Mouse (Mus musculus): ENCODE measurements around the gene Unc13b. TPM values are rescaled to one million over a fixed set of nuclear protein-coding genes. Genes with fewer than 3 reads are reported as not detected.
"Not testable (repeated sequence)": the region's sequence is repeated elsewhere in the genome, so short reads cannot be mapped to it uniquely, and the experiment has no call there.

Unc13b gene
- total and polyA plus RNA-seq, 2 experiments from 2014 or later: 6.2 to 54.7 TPM

GRCm38 (mm10) chr4:43091183-43091582 is 32.4 kb downstream of the Unc13b start:
- Histone ChIP-seq H3K4me3 (ENCODE audit: low read depth, low read length) (no peak overlapping the region), H3K9me3 (ENCODE audit: low read length) (no peaks in the 10 kb centered on the region), H3K4me2 (ENCODE audit: low read depth) (no peak overlapping the region), H3K27ac (ENCODE audit: low read depth, low read length) (no peak overlapping the region), H3K4me1 (ENCODE audit: insufficient read depth) (no peaks in the 10 kb centered on the region), H3K27me3 (ENCODE audit: insufficient read depth, low read length) (no peaks in the 10 kb centered on the region), H3K36me3 (ENCODE audit: insufficient read depth) (peaks cover 11% of the 10 kb centered on the region; the same call in 1 of the 2 replicates), H3K9ac (no peak overlapping the region)
- TF ChIP-seq CTCF (IDR thresholded peaks at IDR 0.05; ENCODE audit: low read depth): no peak
- DNase-seq (no peak), ATAC-seq (no peak)
- 87% methylated on average over 4 of the region's 4 CpGs for WGBS

GRCm38 (mm10) chr4:43113491-43113890 is 54.7 kb downstream of the Unc13b start:
- DNase-seq: no peak
- TF ChIP-seq CTCF (IDR thresholded peaks at IDR 0.05; ENCODE audit: low read depth): no peak
- H3K4me3 ChIP-seq (ENCODE audit: low read depth, low read length): no peak overlapping the region
- no peaks in the 10 kb centered on the region for H3K36me3 ChIP-seq (ENCODE audit: insufficient read depth)
- no peak for ATAC-seq
- H3K9me3 ChIP-seq (ENCODE audit: low read length): no peaks in the 10 kb centered on the region
- no peak overlapping the region for H3K4me2 ChIP-seq (ENCODE audit: low read depth)
- H3K27ac ChIP-seq (ENCODE audit: low read depth, low read length): no peak overlapping the region
- H3K4me1 ChIP-seq (ENCODE audit: insufficient read depth): no peaks in the 10 kb centered on the region
- no peak overlapping the region for H3K9ac ChIP-seq
- no peaks in the 10 kb centered on the region for H3K27me3 ChIP-seq (ENCODE audit: insufficient read depth, low read length)

GRCm38 (mm10) chr4:43114512-43114911 is 55.8 kb downstream of the Unc13b start:
- H3K9ac ChIP-seq: no peak overlapping the region
- H3K27ac ChIP-seq (ENCODE audit: low read depth, low read length): no peak overlapping the region
- no peaks in the 10 kb centered on the region for H3K9me3 ChIP-seq (ENCODE audit: low read length)
- DNase-seq: no peak
- no peak for ATAC-seq
- no peaks in the 10 kb centered on the region for H3K4me1 ChIP-seq (ENCODE audit: insufficient read depth)
- WGBS: 84% methylated on average over 2 of the region's 2 CpGs
- no peak for TF ChIP-seq CTCF (IDR thresholded peaks at IDR 0.05; ENCODE audit: low read depth)
- no peak overlapping the region for H3K4me3 ChIP-seq (ENCODE audit: low read depth, low read length)
- H3K36me3 ChIP-seq (ENCODE audit: insufficient read depth): no peaks in the 10 kb centered on the region
- no peaks in the 10 kb centered on the region for H3K27me3 ChIP-seq (ENCODE audit: insufficient read depth, low read length)
- no peak overlapping the region for H3K4me2 ChIP-seq (ENCODE audit: low read depth)

GRCm38 (mm10) chr4:43114946-43115345 is 56.2 kb downstream of the Unc13b start:
- peak; percentile 83 for TF ChIP-seq CTCF (IDR thresholded peaks at IDR 0.05; ENCODE audit: low read depth)
- Histone ChIP-seq H3K27ac (ENCODE audit: low read depth, low read length) (no peak overlapping the region), H3K27me3 (ENCODE audit: insufficient read depth, low read length) (no peaks in the 10 kb centered on the region), H3K9ac (no peak overlapping the region), H3K4me3 (ENCODE audit: low read depth, low read length) (no peak overlapping the region), H3K36me3 (ENCODE audit: insufficient read depth) (no peaks in the 10 kb centered on the region), H3K4me1 (ENCODE audit: insufficient read depth) (no peaks in the 10 kb centered on the region), H3K9me3 (ENCODE audit: low read length) (no peaks in the 10 kb centered on the region), H3K4me2 (ENCODE audit: low read depth) (no peak overlapping the region)
- ATAC-seq: peak; percentile 47; the same call in 1 of the 2 replicates
- peak; percentile 84 for DNase-seq
- WGBS: 9% methylated on average over 2 of the region's 2 CpGs

- H3K4me2 ChIP-seq (ENCODE audit: low read depth): no peak overlapping the region
- no peak for ATAC-seq
- H3K27me3 ChIP-seq (ENCODE audit: insufficient read depth, low read length): no peaks in the 10 kb centered on the region
- no peaks in the 10 kb centered on the region for H3K9me3 ChIP-seq (ENCODE audit: low read length)
- no peak overlapping the region for H3K9ac ChIP-seq
- no peak for DNase-seq
- no peak overlapping the region for H3K4me3 ChIP-seq (ENCODE audit: low read depth, low read length)
- 91% methylated on average over 2 of the region's 2 CpGs for WGBS
- H3K4me1 ChIP-seq (ENCODE audit: insufficient read depth): no peaks in the 10 kb centered on the region
- TF ChIP-seq CTCF (IDR thresholded peaks at IDR 0.05; ENCODE audit: low read depth): no peak
- H3K36me3 ChIP-seq (ENCODE audit: insufficient read depth): no peaks in the 10 kb centered on the region
- no peak overlapping the region for H3K27ac ChIP-seq (ENCODE audit: low read depth, low read length)
These were observed 57.5 kb downstream of the Unc13b start for GRCm38 (mm10) chr4:43116249-43116648.

- no peaks in the 10 kb centered on the region for H3K4me1 ChIP-seq (ENCODE audit: insufficient read depth)
- no peak for ATAC-seq
- H3K4me2 ChIP-seq (ENCODE audit: low read depth): no peak overlapping the region
- H3K27ac ChIP-seq (ENCODE audit: low read depth, low read length): no peak overlapping the region
- no peaks in the 10 kb centered on the region for H3K27me3 ChIP-seq (ENCODE audit: insufficient read depth, low read length)
- H3K9ac ChIP-seq: no peak overlapping the region
- no peak overlapping the region for H3K4me3 ChIP-seq (ENCODE audit: low read depth, low read length)
- 83% methylated on average over 3 of the region's 3 CpGs for WGBS
- TF ChIP-seq CTCF (IDR thresholded peaks at IDR 0.05; ENCODE audit: low read depth): no peak
- no peaks in the 10 kb centered on the region for H3K9me3 ChIP-seq (ENCODE audit: low read length)
- DNase-seq: no peak
- H3K36me3 ChIP-seq (ENCODE audit: insufficient read depth): no peaks in the 10 kb centered on the region
These were observed 71.0 kb downstream of the Unc13b start for GRCm38 (mm10) chr4:43129750-43130149.

- no peak overlapping the region for H3K27ac ChIP-seq (ENCODE audit: low read depth, low read length)
- no peak for ATAC-seq
- TF ChIP-seq CTCF (IDR thresholded peaks at IDR 0.05; ENCODE audit: low read depth): no peak
- H3K27me3 ChIP-seq (ENCODE audit: insufficient read depth, low read length): no peaks in the 10 kb centered on the region
- 71% methylated on average over 1 of the region's 1 CpGs for WGBS
- H3K4me1 ChIP-seq (ENCODE audit: insufficient read depth): no peaks in the 10 kb centered on the region
- no peaks in the 10 kb centered on the region for H3K36me3 ChIP-seq (ENCODE audit: insufficient read depth)
- DNase-seq: no peak
- no peak overlapping the region for H3K4me3 ChIP-seq (ENCODE audit: low read depth, low read length)
- H3K4me2 ChIP-seq (ENCODE audit: low read depth): no peak overlapping the region
- no peaks in the 10 kb centered on the region for H3K9me3 ChIP-seq (ENCODE audit: low read length)
- H3K9ac ChIP-seq: no peak overlapping the region
These were observed 83.9 kb downstream of the Unc13b start for GRCm38 (mm10) chr4:43142610-43143009.

- H3K9ac ChIP-seq; H3K27ac ChIP-seq (ENCODE audit: low read depth, low read length); H3K27me3 ChIP-seq (ENCODE audit: insufficient read depth, low read length); H3K4me1 ChIP-seq (ENCODE audit: insufficient read depth); H3K9me3 ChIP-seq (ENCODE audit: low read length); ATAC-seq; H3K4me2 ChIP-seq (ENCODE audit: low read depth); H3K4me3 ChIP-seq (ENCODE audit: low read depth, low read length); DNase-seq; H3K36me3 ChIP-seq (ENCODE audit: insufficient read depth): not testable (repeated sequence)
- WGBS: 96% methylated on average over 4 of the region's 4 CpGs
These were observed 93.7 kb downstream of the Unc13b start for GRCm38 (mm10) chr4:43152413-43152812.

Measured in forebrain, postnatal 0 days (tissue).